Mouse (Mus musculus) kidney, adult 11 months (tissue): ENCODE results near the gene Me3.

ENCODE experiments used
- DNase-seq: peaks from one replicate; pipeline ENCODE4 v3.0.0; 2022

Me3 gene

GRCm38 (mm10) chr7:89748415-89748814 is 116.2 kb downstream of the Me3 start:
- DNase-seq: no peak

GRCm38 (mm10) chr7:89749183-89749582 is 117.0 kb downstream of the Me3 start:
- DNase-seq: no peak

- DNase-seq: no peak
Measured at GRCm38 (mm10) chr7:89766678-89767508, 134.7 kb downstream of the Me3 start.

- DNase-seq: no peak
Measured at GRCm38 (mm10) chr7:89769106-89769896, 137.1 kb downstream of the Me3 start.

GRCm38 (mm10) chr7:89770021-89770420 is 137.8 kb downstream of the Me3 start:
- DNase-seq: no peak

GRCm38 (mm10) chr7:89772906-89773305 is 140.7 kb downstream of the Me3 start:
- no peak for DNase-seq

- DNase-seq: peak; percentile 56
Measured at GRCm38 (mm10) chr7:89773352-89773921, 141.2 kb downstream of the Me3 start.

- no peak for DNase-seq
Measured at GRCm38 (mm10) chr7:89773926-89774325, 141.7 kb downstream of the Me3 start.

GRCm38 (mm10) chr7:89775848-89776247 is 143.7 kb downstream of the Me3 start:
- no peak for DNase-seq

- DNase-seq: no peak
Measured at GRCm38 (mm10) chr7:89781391-89781790, 149.2 kb downstream of the Me3 start.

- DNase-seq: peak; percentile 17
Measured at GRCm38 (mm10) chr7:89787735-89788134, 155.5 kb downstream of the Me3 start.

- no peak for DNase-seq
Measured at GRCm38 (mm10) chr7:89792576-89792975, 160.4 kb downstream of the Me3 start.

- no peak for DNase-seq
Measured at GRCm38 (mm10) chr7:89795366-89795765, 163.2 kb downstream of the Me3 start.

GRCm38 (mm10) chr7:89796351-89796801 is 164.2 kb downstream of the Me3 start:
- no peak for DNase-seq

GRCm38 (mm10) chr7:89798358-89799020 is 166.3 kb downstream of the Me3 start:
- DNase-seq: no peak

GRCm38 (mm10) chr7:89802447-89802846 is 170.3 kb downstream of the Me3 start:
- DNase-seq: no peak

- DNase-seq: no peak
Measured at GRCm38 (mm10) chr7:89803966-89804365, 171.8 kb downstream of the Me3 start.

- DNase-seq: no peak
Measured at GRCm38 (mm10) chr7:89809400-89809799, 177.2 kb downstream of the Me3 start.

- DNase-seq: no peak
Measured at GRCm38 (mm10) chr7:89828436-89829065, 196.4 kb downstream of the Me3 start.

- no peak for DNase-seq
Measured at GRCm38 (mm10) chr7:89829201-89829600, 197.0 kb downstream of the Me3 start.

GRCm38 (mm10) chr7:89833521-89833920 is 201.3 kb downstream of the Me3 start:
- DNase-seq: no peak

- no peak for DNase-seq
Measured at GRCm38 (mm10) chr7:89835566-89835965, 203.4 kb downstream of the Me3 start.

- DNase-seq: no peak
Measured at GRCm38 (mm10) chr7:89836676-89837075, 204.5 kb downstream of the Me3 start.
